Mouse (Mus musculus) thymus, postnatal 25 days (tissue): ENCODE measurements around the gene Angel2.

ENCODE experiments used
- DNase-seq: peaks from one replicate; pipeline ENCODE4 v3.0.0; 2022

Gene Angel2

GRCm38 (mm10) chr1:190930181-190930580, 5.3 kb downstream of the Angel2 start:
- no peak for DNase-seq

- DNase-seq: no peak
Measured at GRCm38 (mm10) chr1:190939803-190940202, 14.9 kb downstream of the Angel2 start.

GRCm38 (mm10) chr1:190944109-190944760, 19.3 kb downstream of the Angel2 start:
- peak; percentile 69 for DNase-seq

- DNase-seq: no peak
Measured at GRCm38 (mm10) chr1:190947986-190948385, 23.1 kb downstream of the Angel2 start.

GRCm38 (mm10) chr1:190948439-190948838, 23.5 kb downstream of the Angel2 start:
- DNase-seq: no peak

- DNase-seq: no peak
Measured at GRCm38 (mm10) chr1:190948846-190949245, 23.9 kb downstream of the Angel2 start.

GRCm38 (mm10) chr1:190951014-190951413, 26.1 kb downstream of the Angel2 start:
- no peak for DNase-seq

- DNase-seq: no peak
Measured at GRCm38 (mm10) chr1:190953009-190953408, 28.1 kb downstream of the Angel2 start.

- no peak for DNase-seq
Measured at GRCm38 (mm10) chr1:190958821-190959220, 33.9 kb downstream of the Angel2 start.

- no peak for DNase-seq
Measured at GRCm38 (mm10) chr1:190962760-190963159, 37.8 kb downstream of the Angel2 start.

GRCm38 (mm10) chr1:190964992-190965780, 40.3 kb downstream of the Angel2 start:
- DNase-seq: no peak

GRCm38 (mm10) chr1:190968010-190968409, 43.1 kb downstream of the Angel2 start:
- no peak for DNase-seq

- DNase-seq: no peak
Measured at GRCm38 (mm10) chr1:190971708-190972610, 47.0 kb downstream of the Angel2 start.

GRCm38 (mm10) chr1:190972612-190973192, 47.8 kb downstream of the Angel2 start:
- no peak for DNase-seq

- DNase-seq: no peak
Measured at GRCm38 (mm10) chr1:190974191-190974590, 49.3 kb downstream of the Angel2 start.

- no peak for DNase-seq
Measured at GRCm38 (mm10) chr1:190974833-190975232, 49.9 kb downstream of the Angel2 start.

GRCm38 (mm10) chr1:190976887-190977573, 52.1 kb downstream of the Angel2 start:
- DNase-seq: no peak

GRCm38 (mm10) chr1:190978001-190978400, 53.1 kb downstream of the Angel2 start:
- DNase-seq: no peak

GRCm38 (mm10) chr1:190978511-190979073, 53.7 kb downstream of the Angel2 start:
- peak; percentile 32 for DNase-seq

- peak; percentile 20 for DNase-seq
Measured at GRCm38 (mm10) chr1:190979100-190979563, 54.2 kb downstream of the Angel2 start, which contains the start of gene Vash2. Vash2 (minus strand) TSS chr1:190979296.

GRCm38 (mm10) chr1:190980470-190980869, 55.6 kb downstream of the Angel2 start:
- no peak for DNase-seq

- DNase-seq: no peak
Measured at GRCm38 (mm10) chr1:190981412-190981811, 56.5 kb downstream of the Angel2 start.
